Mouse (Mus musculus): ENCODE data around the gene Rtn4.
"Not testable (repeated sequence)": the region's sequence is repeated elsewhere in the genome, so short reads cannot be mapped to it uniquely, and the experiment has no call there.

Rtn4 gene

DNA sequence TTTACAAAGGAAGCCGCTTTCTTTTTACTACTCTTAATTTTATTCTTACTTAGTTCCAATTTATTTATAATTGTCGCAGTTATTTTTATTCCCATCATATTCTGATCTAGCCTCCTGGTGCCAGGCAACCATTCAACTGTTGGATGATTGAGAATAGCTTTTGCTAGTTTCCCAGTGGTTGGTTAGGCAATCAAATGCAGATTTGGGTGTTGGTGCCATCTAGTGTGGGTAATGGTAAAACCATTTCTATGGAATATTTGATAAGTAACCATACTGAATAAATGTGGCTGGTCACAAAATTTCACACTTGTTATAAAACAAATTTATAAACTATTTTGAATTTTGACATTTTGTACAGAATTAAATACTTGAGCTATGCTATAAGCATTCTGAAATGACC is 22.0 kb downstream of the Rtn4 start:
- no peak for DNase-seq

DNA sequence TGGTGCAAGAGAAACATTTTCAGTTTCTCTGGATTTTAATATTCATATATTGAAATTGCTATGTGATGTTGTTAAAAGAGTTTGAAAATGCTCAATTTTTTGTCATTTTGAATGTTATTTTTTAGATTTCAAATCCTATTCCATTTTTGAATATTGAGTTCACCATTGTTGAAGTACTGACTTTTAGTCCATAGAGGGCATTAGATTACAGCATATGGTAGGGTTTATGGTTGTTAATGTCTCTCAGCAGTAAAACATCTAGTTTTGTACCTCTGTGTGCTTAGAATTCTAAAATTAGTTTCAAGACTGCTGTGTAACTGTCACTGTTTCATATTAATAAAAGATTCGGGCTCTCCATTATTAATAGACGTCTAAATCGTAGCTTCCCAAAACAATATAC is 22.8 kb downstream of the Rtn4 start:
- DNase-seq: no peak

DNA sequence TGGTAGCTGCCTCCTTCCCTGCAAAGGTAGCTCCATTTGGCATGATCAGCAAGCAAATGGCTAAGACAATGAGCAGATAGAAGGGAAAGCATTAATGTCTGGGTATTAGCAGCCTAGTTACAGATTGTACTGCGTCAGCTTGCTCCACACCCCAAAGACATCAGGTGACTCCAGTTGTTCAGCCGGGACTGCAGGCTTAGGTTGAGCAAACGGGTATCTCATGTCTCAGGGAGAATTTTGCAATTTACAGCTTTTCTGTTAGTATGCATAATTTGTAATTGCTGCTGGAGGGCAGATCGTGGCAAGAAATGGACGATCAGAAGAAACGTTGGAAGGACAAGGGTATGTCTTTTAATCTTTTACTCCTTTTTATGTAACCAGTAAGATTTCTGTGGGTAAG is 25.8 kb downstream of the Rtn4 start:
- peak in 1 of 2 experiments; percentile 20 for DNase-seq

DNA sequence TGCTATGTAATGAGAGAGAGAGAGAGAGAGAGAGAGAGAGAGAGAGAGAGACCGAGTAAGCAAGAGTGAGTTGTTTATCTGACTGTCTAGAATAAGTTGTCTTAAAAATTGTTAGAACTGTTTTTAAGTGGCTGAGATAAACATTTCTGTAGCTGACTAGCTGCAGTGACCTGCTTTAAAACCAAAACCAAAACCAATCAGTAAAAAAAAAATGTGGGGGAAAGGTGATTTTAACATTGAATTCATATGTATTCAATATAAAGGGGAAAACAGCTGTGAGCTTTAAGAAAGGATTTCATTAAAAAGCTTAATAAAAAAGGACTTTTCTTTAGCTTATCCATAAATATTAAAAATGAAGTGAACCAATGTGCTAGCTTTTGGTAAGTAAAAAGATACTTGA is 26.9 kb downstream of the Rtn4 start:
- no peak for DNase-seq

DNA sequence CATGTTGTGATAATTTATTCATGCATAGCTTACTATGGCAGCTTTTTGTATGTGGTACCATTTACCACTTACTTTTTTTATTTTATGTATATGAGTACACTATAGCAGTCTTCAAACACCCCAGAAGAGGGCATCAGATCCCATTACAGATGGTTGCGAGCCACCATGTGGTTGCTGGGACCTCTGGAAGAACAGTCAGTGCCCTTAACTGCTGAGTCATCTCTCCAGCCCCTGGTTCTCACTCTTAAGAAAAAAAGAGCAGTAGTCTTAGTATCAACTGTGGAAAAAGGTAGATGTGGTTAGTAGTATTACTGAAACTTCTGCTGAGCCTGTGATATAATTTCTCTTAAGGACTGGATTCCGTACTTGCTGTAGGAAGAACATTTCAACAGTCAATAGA is 31.5 kb downstream of the Rtn4 start:
- no peak for DNase-seq

DNA sequence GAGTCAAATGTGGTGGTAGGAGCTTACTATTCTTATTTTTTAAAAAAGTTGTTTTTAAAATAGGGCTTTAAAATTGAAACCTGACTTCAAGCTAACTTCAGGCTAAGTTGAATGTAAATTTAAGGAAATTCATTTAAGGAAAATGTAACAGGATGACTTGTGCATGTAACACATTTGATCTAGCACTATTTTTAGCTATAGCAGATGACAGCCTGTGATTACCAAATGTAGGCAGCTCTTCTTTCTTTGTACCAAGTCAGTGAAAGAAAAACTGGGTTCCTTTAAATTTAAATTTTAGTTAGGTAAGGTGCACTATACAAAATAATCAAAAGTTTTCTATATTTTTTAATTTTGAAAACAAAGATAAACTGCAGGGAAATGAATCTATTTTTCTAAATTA is 32.4 kb downstream of the Rtn4 start:
- DNase-seq: no peak

DNA sequence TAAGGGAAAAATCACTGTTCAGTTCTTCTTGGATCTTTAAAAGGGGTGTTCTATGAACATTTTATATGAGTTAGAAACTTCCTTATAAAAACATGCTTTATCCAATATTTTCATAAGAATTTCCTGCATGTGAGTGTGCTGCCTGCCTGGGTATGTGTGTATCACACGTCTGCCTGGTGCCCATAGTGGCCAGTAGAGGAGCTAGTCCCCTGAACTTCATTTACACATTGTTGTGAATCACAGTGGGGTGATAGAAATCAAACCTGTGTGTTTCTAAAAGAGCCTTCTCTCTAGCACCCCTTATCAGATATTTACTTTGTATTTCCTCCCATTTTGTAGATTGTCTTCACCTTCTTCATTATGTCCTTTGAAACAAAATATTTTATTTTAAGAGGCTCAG is 32.9 kb downstream of the Rtn4 start:
- DNase-seq: no peak

DNA sequence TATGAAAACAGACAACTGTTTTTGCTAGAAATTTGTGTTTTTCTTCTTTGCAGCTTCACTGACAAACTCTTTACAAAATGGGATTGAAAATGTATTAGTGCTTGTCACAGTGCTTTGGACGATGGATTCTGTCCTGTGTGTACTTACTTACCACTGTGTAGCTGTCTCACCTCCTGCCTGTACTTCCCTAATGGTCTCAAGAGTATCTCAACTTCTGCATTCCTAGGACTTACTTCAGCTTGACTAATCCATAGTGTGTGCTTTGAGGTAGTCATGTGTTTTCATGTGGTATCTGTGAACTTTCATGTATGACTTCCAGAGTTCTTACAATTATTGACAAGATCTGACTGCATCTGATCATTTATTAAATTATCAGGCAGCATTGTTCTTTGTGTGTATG is 35.2 kb downstream of the Rtn4 start:
- DNase-seq: no peak

DNA sequence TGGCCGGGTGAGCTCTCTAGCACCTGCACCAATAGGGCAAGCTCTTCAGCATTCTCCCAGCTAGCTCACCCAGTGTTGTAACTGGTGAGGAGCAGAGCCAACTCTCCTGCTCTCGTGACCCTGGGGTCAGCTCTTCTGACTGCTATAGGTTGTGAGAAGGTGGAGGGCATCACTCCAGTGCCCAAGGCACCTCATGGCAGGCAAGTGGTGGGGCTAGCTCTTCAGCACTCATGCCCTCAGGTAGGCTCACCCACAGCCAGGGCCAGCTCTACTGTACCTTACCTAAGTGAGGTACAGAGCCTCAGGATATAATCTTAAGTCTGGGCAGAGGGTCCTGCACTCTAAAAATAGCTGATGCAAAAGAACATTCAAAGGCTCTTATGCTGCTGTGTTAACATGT is 47.0 kb downstream of the Rtn4 start:
- no peak for DNase-seq

DNA sequence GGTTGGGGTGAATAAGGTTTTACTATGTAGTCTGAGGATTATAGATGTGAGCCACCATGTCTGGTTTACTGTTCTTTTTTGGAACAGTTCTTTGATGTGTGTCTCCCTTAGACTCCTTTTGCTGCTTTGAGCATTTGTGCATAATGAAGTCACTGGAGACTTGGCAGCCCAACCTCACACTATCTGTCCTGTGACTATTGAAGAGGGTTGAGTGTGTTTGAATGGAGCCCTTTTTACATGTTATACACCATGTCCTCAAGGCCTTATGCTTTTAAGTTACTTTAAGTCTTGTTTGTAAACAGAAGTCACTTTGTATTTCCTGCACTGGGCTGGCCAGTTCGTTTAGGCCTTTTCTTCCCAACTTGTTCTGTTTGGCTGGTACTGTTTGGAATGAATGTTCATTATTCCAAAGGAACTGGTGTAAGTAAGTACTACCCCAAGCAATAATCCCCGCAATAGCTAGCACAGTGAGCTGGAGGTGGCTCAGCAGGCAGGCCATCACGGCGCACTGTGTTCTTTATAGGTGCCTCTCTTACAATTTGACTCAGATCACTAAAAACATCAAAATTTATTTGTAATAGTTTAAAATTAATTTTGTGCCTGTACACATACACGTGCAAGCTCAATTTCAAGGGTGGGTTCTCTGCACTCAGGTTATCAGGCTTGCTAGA is 52.1 kb downstream of the Rtn4 start:
- no peak for DNase-seq

DNA sequence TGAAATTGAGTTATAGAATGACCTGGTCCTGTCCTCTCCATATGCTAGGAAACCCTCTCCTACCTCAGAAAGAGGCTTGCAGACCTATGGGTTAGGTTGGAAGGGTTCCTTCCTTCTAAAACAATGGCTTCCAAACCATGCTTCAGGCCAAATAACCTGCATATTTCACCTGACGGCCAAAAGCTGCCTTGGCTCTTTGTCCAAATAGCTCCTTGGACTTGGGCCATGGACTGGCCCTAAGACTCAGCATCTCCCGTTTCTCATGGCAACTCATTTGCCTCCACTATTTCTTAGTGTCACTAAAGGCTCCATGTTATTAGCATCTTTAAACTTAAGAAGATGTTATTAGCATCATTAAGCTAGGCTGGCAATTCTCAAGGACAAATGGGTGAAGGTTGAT is 52.8 kb downstream of the Rtn4 start:
- no peak for DNase-seq

DNA sequence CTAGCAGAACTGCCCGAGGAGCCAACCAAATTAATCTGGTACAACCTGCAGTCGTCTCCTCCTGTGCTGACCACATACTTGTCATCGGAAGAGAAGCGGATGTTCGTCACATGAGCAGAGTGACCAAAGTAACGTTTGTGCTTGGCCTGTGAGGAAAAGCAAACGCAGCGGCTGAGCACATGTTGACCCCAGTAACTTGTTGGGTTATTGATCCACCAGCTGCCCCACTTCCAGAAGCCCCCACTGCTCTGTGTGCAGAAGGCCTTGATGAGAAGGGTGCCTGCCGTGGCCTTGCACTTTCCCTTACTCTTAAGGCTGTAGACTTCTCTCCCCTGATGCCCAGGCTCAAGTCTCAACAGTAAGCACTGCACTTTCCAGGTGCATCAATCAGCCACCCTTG is 53.5 kb downstream of the Rtn4 start:
- no peak for DNase-seq

DNA sequence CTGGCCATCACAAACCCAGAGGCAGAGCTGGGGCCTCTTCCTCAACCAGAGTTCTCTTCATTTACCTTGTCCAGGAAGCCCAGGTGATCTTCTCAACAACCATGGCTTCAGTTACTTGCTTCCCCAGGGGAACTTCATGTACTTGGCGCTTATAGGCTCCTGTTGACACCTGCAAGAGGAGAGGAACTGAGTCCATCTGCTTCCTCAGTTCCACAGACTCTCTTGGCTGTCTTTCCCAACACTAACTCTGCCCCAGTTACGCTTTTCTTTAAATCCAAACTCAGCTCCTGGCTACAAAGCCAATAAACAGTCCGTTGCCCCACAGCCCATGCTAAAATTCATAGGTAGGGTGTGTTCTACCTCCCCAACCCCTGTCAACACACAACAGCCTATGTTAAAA is 54.6 kb downstream of the Rtn4 start:
- DNase-seq: no peak

DNA sequence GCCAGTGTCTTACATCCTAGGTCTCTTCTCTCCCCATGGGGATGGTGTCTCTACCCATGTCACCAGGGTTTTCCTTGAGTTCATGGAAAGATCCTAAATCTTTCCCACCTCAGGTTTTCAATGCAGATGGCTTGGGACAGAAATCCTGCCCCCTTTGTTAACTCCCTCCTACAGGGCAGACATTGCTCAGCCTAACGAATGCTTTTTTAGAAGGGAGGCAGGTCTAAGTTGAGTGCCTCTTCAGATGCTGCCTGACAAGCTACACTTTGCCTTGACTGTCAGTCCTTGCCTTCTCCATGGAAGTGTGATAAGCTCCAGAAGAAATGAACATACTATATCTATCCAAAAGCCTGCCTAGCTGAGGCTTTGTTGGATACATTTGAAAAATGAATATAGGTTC is 55.1 kb downstream of the Rtn4 start:
- no peak for DNase-seq

DNA sequence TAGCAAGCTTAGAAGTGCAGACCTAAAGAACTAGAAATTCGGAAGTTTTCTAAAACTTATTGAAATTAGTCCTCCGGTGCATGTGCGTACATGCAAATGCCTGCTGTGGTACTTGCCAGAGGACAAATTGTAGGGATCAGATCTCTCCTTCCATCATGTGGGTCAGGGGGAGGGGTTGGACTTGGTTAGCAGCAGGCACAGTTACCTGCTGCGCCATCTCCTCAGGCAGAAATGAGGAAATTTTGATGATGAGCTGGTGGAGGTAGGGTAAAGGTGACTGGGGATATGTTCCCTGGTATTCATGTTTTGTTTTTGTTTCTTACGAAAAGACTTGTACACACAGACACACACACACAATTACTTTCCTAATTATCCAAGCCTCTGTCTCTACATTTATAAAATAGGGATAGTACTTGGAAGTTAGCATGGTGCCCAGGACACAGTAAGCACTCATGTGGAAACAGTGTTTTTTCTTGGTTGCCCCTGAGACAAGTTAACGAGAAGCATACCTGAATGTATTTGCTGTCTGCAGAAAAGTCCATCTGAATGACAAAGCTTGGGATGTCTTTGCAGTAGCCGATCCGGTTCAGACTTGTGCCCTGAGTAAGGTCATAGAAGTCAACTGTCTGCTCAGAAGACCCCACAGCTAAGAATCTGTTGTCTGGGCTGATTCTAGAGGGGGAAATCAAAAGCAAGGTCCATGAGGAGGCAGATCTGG is 56.2 kb downstream of the Rtn4 start:
- DNase-seq: no peak

DNA sequence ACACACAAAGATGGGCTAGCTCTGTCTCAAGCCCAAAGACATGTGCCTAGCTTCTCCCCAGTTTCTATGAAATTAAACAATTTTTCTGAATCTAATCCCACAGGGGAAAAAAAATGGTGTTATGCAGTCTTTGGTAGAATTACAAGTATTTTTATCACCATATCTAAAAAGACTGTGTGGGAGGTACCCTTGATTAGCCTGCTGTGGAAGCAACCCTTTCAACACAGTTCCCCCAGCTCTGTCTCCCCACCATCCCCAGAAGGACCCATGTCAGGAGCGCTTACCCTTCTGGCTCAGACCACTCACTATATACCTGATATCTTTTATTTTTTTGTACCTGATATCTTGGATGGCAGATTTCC is 56.7 kb downstream of the Rtn4 start:
- no peak for DNase-seq

DNA sequence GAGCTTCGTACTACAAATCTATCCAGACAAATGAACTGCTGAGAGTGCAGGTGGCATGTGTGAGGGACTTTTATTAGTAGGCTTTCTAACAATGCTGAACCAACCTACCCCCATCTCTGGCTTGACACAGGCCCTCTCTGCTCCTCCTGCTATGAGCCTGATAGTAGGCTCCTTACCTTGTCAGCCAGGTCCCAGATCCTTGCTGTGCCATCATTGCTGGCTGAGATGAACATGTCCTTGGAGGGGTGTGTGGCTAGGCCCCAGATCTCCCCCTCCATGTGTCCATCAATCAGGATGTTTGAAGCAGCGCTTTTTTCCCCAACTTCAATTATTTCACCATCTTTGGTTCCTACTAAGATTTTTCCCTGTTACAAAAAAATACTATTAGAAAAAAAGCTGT is 58.3 kb downstream of the Rtn4 start:
- DNase-seq: no peak

DNA sequence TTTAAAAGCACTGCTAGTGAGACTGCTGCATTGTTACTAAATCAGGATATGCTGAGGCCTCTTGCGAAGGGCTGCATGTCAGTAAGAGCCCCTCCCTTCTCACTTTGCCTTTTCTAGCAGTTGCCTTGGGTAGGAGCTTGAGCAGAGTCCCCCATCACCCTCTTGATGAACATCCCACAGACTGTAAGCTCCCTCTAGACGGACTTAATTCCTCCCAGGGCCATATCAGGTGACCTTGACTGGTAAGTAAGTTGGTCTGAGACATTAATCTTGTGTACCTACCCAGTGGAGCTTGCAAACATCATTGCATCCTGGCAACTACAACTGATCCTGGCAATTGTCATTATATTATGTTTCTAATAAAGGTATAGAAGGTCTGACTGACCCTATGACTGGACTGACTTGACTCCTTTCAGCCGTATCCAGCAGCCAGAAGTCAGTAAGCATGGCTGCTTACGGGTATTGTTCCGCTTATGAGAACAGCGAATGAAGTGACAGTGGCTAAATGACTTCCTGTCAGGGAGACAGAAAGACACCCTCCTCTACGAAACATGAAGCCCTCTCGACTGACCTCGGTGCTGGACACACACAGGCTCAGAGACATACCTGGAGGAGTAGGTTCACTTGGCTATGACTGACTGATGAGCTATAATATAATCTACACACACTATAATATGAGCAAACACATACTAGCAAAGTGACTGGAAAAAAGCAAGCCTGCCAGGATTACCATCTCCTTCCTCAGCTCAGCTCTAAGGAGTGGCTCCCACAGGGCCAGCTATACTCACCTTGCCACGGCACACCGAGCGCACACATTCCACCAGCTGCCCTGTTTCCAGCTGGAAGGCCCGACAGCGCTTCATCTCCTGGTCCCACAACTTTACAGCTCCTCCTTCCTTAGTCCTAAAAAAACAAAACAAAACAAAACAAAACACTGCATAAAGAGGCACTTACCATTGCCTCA is 59.2 kb downstream of the Rtn4 start:
- no peak for DNase-seq

DNA sequence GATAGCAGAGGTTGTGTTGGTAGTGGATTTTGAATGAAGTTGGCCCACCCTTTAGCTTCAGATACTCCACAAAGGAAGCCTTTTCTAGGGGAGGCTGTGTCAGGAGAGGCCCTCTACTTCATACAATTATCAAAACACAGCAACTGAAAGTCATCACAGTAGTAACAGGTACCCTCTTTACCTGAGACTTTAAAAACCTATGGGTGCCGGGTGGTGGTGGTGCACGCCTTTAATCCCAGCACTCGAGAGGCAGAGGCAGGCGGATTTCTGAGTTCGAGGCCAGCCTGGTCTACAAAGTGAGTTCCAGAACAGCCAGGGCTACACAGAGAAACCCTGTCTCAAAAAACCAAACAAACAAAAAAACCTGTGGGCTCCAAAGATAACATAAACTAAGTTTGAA is 63.3 kb downstream of the Rtn4 start:
- not testable (repeated sequence) for DNase-seq

DNA sequence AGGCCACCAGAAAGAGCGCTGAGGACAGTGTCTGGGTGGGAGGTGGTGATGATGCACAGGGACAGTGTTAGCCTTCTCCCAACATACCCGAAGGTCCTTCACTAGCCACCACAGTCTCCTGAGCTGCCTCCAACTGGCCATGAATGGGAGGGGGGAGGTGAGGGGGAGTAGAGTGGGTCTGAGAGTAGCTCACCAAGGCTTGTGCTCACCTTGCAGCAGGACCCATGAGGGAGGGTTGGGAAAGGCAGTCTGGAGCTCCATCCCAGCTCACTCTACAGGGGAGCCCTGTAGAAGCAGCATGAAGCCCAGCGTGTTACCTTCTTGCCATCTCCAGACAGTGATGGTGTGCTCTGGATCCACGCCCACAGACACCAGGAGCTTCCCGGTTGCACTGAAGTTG is 65.9 kb downstream of the Rtn4 start:
- DNase-seq: no peak

DNA sequence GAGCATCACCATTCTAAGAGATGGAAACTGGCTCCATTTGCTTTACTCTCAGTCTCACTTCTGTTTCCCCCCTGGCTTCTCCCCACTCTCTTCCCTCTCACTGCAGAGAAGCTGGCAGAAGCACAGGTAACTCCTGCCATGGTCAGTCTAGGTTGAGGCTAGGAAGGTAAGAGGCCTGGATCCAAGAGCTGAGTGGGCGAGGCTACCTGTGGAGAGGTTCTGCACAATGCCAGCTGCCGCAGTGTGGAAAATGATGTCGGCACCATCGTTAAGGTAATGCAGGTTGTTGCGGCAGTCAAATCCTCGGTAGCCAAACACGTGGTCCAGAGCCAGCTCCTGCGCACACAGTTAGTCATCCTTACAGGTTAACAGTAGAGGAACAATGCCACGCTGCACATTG is 68.6 kb downstream of the Rtn4 start:
- DNase-seq: no peak

DNA sequence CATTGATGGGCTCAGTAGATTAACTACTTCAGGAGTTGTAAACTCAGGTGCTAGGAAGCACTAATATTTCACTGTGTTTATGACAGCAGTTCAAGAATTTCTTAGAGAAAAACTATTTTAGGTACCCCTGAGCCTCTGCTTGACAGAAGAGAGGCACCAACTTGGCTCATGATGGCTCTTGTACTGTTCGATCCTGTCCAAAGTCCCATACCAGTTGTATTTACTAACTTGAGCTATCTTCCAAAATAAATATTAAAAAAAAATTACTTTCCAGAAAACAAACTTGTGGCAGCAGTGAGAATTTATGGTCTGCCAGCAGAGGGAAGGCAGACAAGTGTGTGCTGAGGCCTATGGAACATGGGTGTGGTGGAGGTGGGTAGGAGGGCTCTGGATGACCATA is 70.0 kb downstream of the Rtn4 start:
- DNase-seq: no peak

DNA sequence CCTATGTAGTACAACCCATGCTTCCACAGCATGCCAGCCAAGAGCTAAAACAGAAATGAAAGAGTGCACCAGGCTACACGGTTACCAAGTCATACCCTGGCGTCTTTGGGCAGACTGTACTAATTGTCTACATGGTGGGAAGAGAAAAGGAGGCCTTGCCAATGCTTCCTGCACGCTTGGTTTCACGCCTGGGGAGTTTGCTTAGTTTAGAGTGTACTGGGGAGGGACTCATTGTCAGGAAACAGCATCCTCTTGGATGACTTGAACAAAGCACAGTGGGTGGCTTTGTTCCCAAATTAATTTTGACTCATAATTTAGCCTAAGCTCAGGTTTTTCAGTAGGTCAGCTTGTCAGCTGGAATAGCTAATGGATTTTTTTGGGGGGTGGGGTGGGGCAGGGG is 72.3 kb downstream of the Rtn4 start:
- DNase-seq: no peak
